Mouse (Mus musculus) c-Kit-positive CD71-positive TER-119-positive erythroid progenitor cells, embryonic 14.5 days (primary cell): Measurements from ENCODE around the gene Rsrc2.

Source experiments
- DNase-seq: peaks from one replicate; pipeline ENCODE4 v3.0.0-alpha.2; 2013; ENCODE audit warnings: low spot score

Gene Rsrc2

DNA sequence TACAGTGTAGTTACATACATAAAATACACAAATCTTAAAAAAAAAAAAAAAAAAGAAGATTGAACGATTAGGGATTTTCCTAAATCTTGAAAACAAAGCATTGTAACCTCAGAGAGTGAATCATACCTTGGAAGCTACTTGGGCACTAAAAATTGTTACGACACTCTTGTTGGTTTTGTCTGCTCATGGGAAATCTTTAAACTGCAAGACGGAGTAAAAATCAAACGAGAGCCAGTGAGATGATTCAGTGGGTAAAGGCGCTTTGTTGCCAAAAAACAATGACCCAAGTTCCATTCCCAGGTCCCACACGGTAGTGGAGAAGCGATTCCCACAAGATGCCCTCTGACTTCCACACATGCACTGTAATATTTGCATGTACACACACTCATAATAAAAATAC lies 53.0 kb downstream of the Rsrc2 start:
- no peak for DNase-seq

GRCm38 (mm10) chr5:123694468-123694867 lies 54.7 kb downstream of the Rsrc2 start:
- no peak for DNase-seq

DNA sequence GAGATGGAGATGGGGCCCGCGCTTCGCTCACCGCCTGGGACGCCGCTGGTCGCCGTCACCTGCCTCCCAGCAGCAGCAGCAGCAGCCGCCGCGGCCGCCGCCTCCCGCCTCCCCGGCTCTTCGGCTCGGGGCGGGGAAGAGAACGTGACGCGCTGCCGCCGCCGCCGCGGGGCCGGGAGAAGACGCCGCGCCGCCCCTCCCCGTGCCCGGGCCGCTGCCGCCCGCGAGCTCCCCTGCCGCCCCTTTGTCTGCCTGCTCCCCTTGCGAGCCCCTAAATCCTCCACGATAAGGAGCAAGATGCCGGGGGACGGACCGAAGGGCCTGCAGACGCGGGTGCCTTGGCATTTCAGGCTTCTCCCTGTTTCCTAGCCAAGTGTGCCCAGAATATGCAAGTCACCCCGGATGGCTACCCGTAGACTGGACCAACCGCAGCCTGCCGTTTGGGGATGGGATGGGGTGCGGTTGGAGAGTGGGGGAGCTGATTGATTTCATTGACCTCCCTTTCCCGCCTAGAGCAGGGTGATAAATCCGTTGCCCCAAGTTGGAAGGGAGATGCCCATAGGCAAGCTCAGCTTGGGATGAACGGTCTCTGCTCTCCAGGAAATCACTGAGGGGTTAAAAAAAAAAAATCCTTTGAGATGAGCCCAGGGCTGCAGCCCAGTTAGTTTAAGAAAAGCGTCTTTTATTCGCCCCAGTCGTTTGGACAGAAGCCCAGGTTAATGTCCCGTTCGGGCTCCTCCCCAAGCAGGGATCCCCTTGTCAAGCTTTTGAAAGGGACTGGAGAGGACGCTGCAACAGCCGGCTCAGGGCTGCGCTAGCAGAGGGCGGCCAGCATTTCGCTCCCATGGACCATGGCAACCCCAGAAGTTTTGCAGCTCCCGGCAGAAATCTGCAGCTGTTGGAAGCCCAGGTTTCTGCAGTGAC lies 64.7 kb downstream of the Rsrc2 start, which contains the start of gene Clip1:
Clip1 (minus strand) TSS at position 398 of the 924 bp plus-strand sequence.
- peak; percentile 55 for DNase-seq

- peak; percentile 40 for DNase-seq
Measured at GRCm38 (mm10) chr5:123683377-123684220, 65.6 kb downstream of the Rsrc2 start.

- no peak for DNase-seq
Measured at GRCm38 (mm10) chr5:123683043-123683376, 66.2 kb downstream of the Rsrc2 start.

DNA sequence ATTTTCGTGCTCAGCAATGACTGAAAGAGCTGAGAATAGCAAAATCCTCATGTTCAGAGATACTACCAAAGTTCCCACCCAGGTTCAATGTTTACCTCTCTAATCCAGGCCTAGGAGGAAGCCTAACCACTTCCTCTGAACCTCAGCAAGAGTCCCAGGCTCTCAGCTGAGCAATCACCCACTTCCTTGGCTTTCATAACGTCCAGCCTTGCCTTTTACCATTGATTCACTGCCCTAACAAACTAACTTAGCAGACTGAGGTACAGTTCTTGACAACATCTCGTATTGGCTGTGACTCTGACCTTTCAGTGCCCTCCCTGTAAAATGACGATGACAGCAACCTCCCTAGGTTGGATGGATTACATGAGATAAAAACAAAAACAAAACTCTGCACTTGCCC lies 66.8 kb downstream of the Rsrc2 start:
- DNase-seq: no peak

GRCm38 (mm10) chr5:123679546-123680263 lies 69.5 kb downstream of the Rsrc2 start:
- DNase-seq: no peak

DNA sequence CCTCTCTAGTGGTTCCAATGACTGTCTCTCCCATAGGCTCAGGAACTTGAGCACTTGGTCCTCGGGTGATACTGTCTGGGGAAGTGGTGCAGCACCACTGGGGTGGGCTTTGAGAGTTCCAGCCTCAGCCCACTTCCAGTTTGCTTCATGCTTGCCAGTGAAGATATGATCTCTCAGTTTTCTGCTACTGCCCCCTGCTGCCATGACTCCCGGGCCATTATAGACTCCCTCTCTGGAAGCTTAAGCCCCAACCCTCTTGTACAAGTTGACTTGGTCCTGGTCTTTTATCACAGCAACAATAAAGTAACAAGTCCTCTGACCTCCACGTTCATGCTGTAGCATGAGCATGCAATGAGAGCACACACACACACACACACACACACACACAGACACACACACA lies 70.1 kb downstream of the Rsrc2 start:
- no peak for DNase-seq
